Mouse (Mus musculus): Measurements from ENCODE around the gene Ptprr. TPM values are rescaled to one million over a fixed set of nuclear protein-coding genes. Genes with fewer than 3 reads are reported as not detected.

The Ptprr gene
- polyA plus RNA-seq, 1 experiment from 2014 or later: 2.2 TPM

DNA sequence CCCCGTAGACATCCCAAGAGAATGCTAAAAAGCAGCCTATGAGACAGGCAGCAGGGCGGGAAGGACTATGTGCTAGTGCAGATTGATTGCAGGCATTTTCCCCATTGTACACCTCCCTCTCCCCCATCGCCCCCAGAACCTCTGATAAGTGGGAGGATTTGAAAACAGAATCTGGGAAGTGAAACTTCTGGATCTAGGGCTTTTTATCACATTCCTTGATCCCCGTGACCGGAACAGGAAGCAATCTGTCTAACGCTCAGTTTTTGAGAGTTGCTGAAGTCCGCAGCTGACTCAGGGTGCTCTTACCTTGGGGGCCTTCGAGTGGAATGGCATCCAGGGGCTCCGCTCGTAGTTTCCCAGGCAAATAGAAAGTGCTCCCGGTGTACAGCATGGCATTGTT is 246.5 kb downstream of the Ptprr start:
- DNase-seq (ENCODE audit: low spot score) (no peak), ATAC-seq (replicated peaks; ENCODE audit: low FRiP score, low read depth) (no peak)
- no peak overlapping the region for H3K4me3 ChIP-seq (replicated peaks; ENCODE audit: low read depth, low read length)
- H3K36me3 ChIP-seq (ENCODE audit: insufficient read depth, low read length): no peaks in the 10 kb centered on the region
- no peaks in the 10 kb centered on the region for H3K9me3 ChIP-seq (replicated peaks; ENCODE audit: low read length)
- no peak overlapping the region for H3K27ac ChIP-seq
- H3K4me2 ChIP-seq (ENCODE audit: low read length): no peak overlapping the region
- WGBS: 50% methylated on average over 11 of the region's 11 CpGs
- H3K9ac ChIP-seq (ENCODE audit: low read depth, low read length): no peak overlapping the region
- no peaks in the 10 kb centered on the region for H3K27me3 ChIP-seq (ENCODE audit: insufficient read depth, low read length)
- peaks cover 17% of the 10 kb centered on the region; the same call in 1 of the 2 replicates for H3K4me1 ChIP-seq (replicated peaks; ENCODE audit: insufficient read depth, low read length)
- no peak for TF ChIP-seq CTCF (IDR thresholded peaks at IDR 0.05; ENCODE audit: low read depth)

DNA sequence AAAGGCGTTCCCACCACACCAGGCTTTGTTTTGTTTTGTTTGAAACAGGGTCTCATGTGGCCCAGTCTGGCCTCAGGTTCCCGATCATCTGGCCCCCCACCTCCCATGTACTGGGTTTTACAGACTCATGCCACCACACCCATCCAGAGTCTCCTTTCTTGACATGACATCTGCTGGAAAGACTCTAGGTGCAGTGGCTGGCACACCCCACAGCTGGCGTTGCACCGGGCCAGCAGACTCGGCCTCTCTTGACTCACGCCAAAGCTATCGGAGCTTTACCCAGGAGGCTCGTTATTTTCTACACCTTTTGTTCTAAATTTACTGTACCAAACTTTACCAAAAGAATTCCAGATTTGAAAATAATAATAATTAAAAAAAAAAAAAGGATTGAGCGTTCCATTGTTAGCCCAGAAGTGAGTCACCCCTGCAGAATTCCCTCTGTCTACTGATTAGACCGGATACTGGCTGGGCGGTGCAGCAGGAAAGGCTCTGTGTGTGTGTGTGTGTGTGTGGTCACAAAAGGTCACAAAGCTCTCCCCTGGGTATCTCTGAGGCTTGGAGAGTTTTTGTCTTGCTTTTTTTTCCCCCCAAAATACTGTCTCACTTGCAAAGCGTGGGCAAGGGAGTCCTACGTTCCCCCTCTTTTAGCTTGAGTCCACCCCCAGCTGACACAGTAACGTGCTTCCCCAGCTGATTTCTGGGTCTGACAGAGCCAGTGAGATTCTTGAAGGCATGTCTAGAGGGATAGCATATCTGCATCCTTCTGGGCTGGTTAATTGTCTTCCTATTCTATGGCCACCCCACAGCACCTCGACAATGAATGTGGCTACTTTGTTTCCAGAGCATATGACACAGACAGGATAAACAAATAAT is 248.8 kb downstream of the Ptprr start:
- DNase-seq (ENCODE audit: low spot score) (peak; percentile 70), ATAC-seq (replicated peaks; ENCODE audit: low FRiP score, low read depth) (peak; percentile 76)
- 53% methylated on average over 15 of the region's 15 CpGs for WGBS
- no peak for TF ChIP-seq CTCF (IDR thresholded peaks at IDR 0.05; ENCODE audit: low read depth)
- H3K9ac ChIP-seq (ENCODE audit: low read depth, low read length): no peak overlapping the region
- no peaks in the 10 kb centered on the region for H3K27me3 ChIP-seq (ENCODE audit: insufficient read depth, low read length)
- no peaks in the 10 kb centered on the region for H3K9me3 ChIP-seq (replicated peaks; ENCODE audit: low read length)
- peaks cover 14% of the 10 kb centered on the region; the same call in 1 of the 2 replicates for H3K4me1 ChIP-seq (replicated peaks; ENCODE audit: insufficient read depth, low read length)
- no peak overlapping the region for H3K4me3 ChIP-seq (replicated peaks; ENCODE audit: low read depth, low read length)
- H3K4me2 ChIP-seq (ENCODE audit: low read length): no peak overlapping the region
- no peaks in the 10 kb centered on the region for H3K36me3 ChIP-seq (ENCODE audit: insufficient read depth, low read length)
- peak overlapping the region; percentile 91 for H3K27ac ChIP-seq

DNA sequence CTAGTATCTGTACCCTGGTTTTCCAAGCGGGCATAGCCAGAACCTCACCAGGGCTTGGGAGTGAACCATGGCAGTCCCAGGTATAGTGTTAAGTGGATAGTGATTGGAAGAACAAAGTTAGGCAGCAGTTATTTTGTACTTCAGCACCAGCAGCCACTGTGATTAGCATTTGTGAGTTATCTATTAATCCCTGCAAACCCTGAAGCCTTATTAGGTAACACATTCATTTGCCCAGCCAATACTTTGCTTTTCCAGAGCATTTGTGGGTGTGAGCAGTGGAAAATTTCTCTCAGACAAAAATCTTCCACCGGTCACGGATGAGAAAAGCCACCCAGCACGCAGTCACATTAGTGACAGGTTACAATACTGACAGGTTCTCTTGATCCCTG is 249.4 kb downstream of the Ptprr start:
- Histone ChIP-seq H3K9ac (ENCODE audit: low read depth, low read length) (no peak overlapping the region), H3K4me1 (replicated peaks; ENCODE audit: insufficient read depth, low read length) (peaks cover 12% of the 10 kb centered on the region; the same call in 1 of the 2 replicates), H3K36me3 (ENCODE audit: insufficient read depth, low read length) (no peaks in the 10 kb centered on the region), H3K27ac (peak overlapping the region; percentile 91), H3K4me3 (replicated peaks; ENCODE audit: low read depth, low read length) (no peak overlapping the region), H3K27me3 (ENCODE audit: insufficient read depth, low read length) (no peaks in the 10 kb centered on the region), H3K4me2 (ENCODE audit: low read length) (no peak overlapping the region), H3K9me3 (replicated peaks; ENCODE audit: low read length) (no peaks in the 10 kb centered on the region)
- WGBS: 44% methylated on average over 4 of the region's 4 CpGs
- ATAC-seq (replicated peaks; ENCODE audit: low FRiP score, low read depth) (peak; percentile 84), DNase-seq (ENCODE audit: low spot score) (peak; percentile 59)
- no peak for TF ChIP-seq CTCF (IDR thresholded peaks at IDR 0.05; ENCODE audit: low read depth)

DNA sequence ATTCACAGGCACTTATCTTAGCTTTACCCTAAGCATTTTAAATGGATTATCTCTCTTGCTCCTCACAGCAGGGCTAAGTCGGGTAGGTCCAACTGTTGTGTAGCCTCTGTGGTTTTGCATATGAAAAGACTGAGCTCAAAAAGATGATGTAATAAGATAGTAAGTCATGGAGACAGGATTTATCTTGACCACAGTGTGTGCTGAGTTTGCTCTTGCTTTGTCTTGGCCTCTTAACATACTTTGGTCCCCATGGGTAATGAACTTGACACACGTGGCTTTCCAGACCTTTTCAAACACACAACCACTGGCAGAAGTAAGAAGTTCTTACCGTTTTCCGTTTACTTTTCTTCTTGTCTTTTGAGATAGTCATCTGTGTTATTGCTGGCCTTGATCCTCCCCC is 250.3 kb downstream of the Ptprr start:
- no peak overlapping the region for H3K9ac ChIP-seq (ENCODE audit: low read depth, low read length)
- no peak for TF ChIP-seq CTCF (IDR thresholded peaks at IDR 0.05; ENCODE audit: low read depth)
- no peak overlapping the region for H3K4me3 ChIP-seq (replicated peaks; ENCODE audit: low read depth, low read length)
- peaks cover 12% of the 10 kb centered on the region; the same call in 1 of the 2 replicates for H3K4me1 ChIP-seq (replicated peaks; ENCODE audit: insufficient read depth, low read length)
- no peak for ATAC-seq (replicated peaks; ENCODE audit: low FRiP score, low read depth)
- no peaks in the 10 kb centered on the region for H3K36me3 ChIP-seq (ENCODE audit: insufficient read depth, low read length)
- 68% methylated on average over 4 of the region's 4 CpGs for WGBS
- DNase-seq (ENCODE audit: low spot score): no peak
- H3K9me3 ChIP-seq (replicated peaks; ENCODE audit: low read length): no peaks in the 10 kb centered on the region
- H3K27me3 ChIP-seq (ENCODE audit: insufficient read depth, low read length): no peaks in the 10 kb centered on the region
- no peak overlapping the region for H3K4me2 ChIP-seq (ENCODE audit: low read length)
- peak overlapping the region; percentile 91 for H3K27ac ChIP-seq

DNA sequence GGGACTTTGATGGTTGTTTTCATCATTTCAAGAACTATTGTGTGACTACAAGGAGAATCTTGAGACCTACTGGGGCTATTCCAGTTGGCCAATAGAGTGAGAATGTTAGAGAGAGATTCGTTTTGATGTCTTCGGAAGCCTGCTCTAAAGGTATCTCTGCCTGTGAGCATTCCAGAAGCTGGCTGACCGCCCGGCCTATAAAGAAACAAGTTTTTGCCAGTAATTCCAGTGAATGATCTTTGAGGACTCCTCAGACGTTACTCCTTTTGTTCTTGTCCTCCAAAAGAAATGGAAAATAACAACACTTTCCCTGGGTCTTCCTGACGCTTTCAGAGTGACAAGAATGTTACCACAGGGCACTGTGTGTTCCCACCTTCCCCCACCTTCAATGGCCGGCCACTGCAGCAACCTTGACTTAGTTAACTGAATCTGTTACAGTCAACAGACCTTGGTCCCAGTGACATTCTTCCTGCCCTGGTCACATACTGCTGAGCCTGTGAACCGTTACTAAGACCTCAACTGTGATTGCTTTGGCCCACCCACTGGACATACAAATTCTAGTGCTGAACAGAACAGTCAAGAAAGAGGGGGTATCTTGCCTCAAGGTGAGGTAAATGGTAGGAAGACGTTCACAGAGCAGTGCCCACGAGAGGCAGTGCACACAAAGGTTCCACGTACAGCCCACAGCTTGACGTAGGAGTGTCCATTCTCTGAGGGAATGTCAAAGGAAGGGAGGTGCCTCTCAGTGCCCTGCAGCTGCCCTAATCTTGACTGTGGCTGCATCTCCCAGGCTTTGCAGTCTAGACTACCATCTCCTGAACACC is 252.8 kb downstream of the Ptprr start:
- peak; percentile 36 for DNase-seq (ENCODE audit: low spot score)
- TF ChIP-seq CTCF (IDR thresholded peaks at IDR 0.05; ENCODE audit: low read depth): no peak
- Histone ChIP-seq H3K27me3 (ENCODE audit: insufficient read depth, low read length) (no peaks in the 10 kb centered on the region), H3K4me1 (replicated peaks; ENCODE audit: insufficient read depth, low read length) (peaks cover 12% of the 10 kb centered on the region; the same call in 1 of the 2 replicates), H3K36me3 (ENCODE audit: insufficient read depth, low read length) (no peaks in the 10 kb centered on the region), H3K4me2 (ENCODE audit: low read length) (no peak overlapping the region), H3K27ac (peak overlapping the region; percentile 71), H3K4me3 (replicated peaks; ENCODE audit: low read depth, low read length) (no peak overlapping the region), H3K9me3 (replicated peaks; ENCODE audit: low read length) (no peaks in the 10 kb centered on the region), H3K9ac (ENCODE audit: low read depth, low read length) (no peak overlapping the region)
- ATAC-seq (replicated peaks; ENCODE audit: low FRiP score, low read depth): peak; percentile 53; the same call in 1 of the 2 replicates
- WGBS: 49% methylated on average over 12 of the region's 12 CpGs

DNA sequence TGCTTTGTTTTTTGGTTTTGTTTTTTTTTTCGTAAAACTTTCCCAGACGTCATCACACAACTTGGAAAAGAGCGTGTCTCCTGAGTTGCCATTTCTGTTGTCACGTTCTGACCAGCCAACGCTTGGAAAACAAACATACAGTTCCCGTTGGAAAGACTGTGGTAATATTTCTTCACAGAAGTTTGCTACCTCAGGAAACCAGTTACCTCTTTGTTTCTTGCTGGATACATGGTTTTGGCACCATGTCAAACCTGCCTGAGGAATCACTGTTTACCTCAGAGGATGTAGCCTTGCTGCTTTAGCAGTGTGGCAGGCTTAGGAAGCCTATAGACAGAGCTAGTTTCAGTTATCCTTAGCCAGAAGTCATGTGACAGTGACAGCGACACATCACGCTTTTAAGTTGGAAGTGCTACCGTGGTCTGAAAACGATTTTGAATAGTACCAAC is 253.5 kb downstream of the Ptprr start:
- Histone ChIP-seq H3K4me3 (replicated peaks; ENCODE audit: low read depth, low read length) (no peak overlapping the region), H3K4me1 (replicated peaks; ENCODE audit: insufficient read depth, low read length) (peaks cover 12% of the 10 kb centered on the region; the same call in 1 of the 2 replicates), H3K9ac (ENCODE audit: low read depth, low read length) (no peak overlapping the region), H3K9me3 (replicated peaks; ENCODE audit: low read length) (no peaks in the 10 kb centered on the region), H3K4me2 (ENCODE audit: low read length) (no peak overlapping the region), H3K36me3 (ENCODE audit: insufficient read depth, low read length) (no peaks in the 10 kb centered on the region), H3K27me3 (ENCODE audit: insufficient read depth, low read length) (no peaks in the 10 kb centered on the region), H3K27ac (peak overlapping the region; percentile 71)
- TF ChIP-seq CTCF (IDR thresholded peaks at IDR 0.05; ENCODE audit: low read depth): no peak
- 70% methylated on average over 10 of the region's 10 CpGs for WGBS
- DNase-seq (ENCODE audit: low spot score) (no peak), ATAC-seq (replicated peaks; ENCODE audit: low FRiP score, low read depth) (no peak)

Measured in kidney, postnatal 0 days (tissue).